Mouse (Mus musculus) cortical plate, adult 2 months (tissue): ENCODE data around the gene Lgalsl.

Experiments used
- CTCF ChIP-seq: fragments of 200-500 bp; IDR thresholded peaks from 2 replicates; pipeline ENCODE4 v1.5.1; 2011; ENCODE audit warnings: mild to moderate bottlenecking, control low read depth, low read length; ENCODE audit not compliant: insufficient read depth; ENCODE audit errors: extremely low read depth
- POLR2A ChIP-seq: fragments of 200-500 bp; IDR thresholded peaks from 2 replicates; pipeline ENCODE4 v1.6.1; 2011; ENCODE audit warnings: mild to moderate bottlenecking, low read length, control low read depth; ENCODE audit not compliant: insufficient read depth; ENCODE audit errors: extremely low read depth

- TF ChIP-seq CTCF (no peak), POLR2A (no peak)
Observed at GRCm38 (mm10) chr11:20821351-20821750, 9.5 kb downstream of the Lgalsl start.
